Mouse (Mus musculus) liver, postnatal 0 days (tissue): ENCODE data around the gene Pyroxd2.

Experiments used
- CTCF ChIP-seq: sonication (generic); IDR thresholded peaks from 2 replicates; pipeline ENCODE4 v1.5.1; 2016; ENCODE audit warnings: antibody characterized with exemption, low read depth
- EP300 ChIP-seq: IDR thresholded peaks from 2 replicates; pipeline ENCODE4 v1.6.1; 2016; ENCODE audit warnings: antibody characterized with exemption, low read depth, mild to moderate bottlenecking

- no peak for TF ChIP-seq CTCF
- TF ChIP-seq EP300: no peak
These were observed 34.5 kb downstream of the Pyroxd2 start for GRCm38 (mm10) chr19:42718101-42718500.
